Mouse (Mus musculus) forebrain, embryonic 11.5 days (tissue): Measurements from ENCODE around the gene Hdac7. TPM values are rescaled to one million over a fixed set of nuclear protein-coding genes. Genes with fewer than 3 reads are reported as not detected.

Experiments
- ATAC-seq: fragments of 200-750 bp; cut with Nextera tagmentation; replicated peaks from 2 replicates; pipeline ENCODE4 v1.8.0; 2017; ENCODE audit warnings: moderate TSS enrichment; ENCODE audit not compliant: low FRiP score
- DNase-seq: peaks from one replicate; pipeline ENCODE4 v3.0.0-alpha.2; 2017; ENCODE audit warnings: low spot score
- H3K27ac ChIP-seq: fragments of 300-500 bp; sonication (generic); 2 replicates; pipeline ENCODE4 v1.5.1; 2014; ENCODE audit warnings: low read depth, low read length
- H3K27me3 ChIP-seq: fragments of 300-500 bp; sonication (generic); 2 replicates; pipeline ENCODE4 v1.6.1; 2014; ENCODE audit warnings: mild to moderate bottlenecking, low read length, mixed read lengths; ENCODE audit not compliant: control insufficient read depth, insufficient read depth
- H3K36me3 ChIP-seq: fragments of 300-500 bp; sonication (generic); 2 replicates; pipeline ENCODE4 v1.6.1; 2014; ENCODE audit warnings: mild to moderate bottlenecking, low read length, moderate library complexity, mixed read lengths; ENCODE audit not compliant: control insufficient read depth, insufficient read depth
- H3K4me1 ChIP-seq: fragments of 300-500 bp; sonication (generic); replicated peaks from 2 replicates; pipeline ENCODE4 v1.6.1; 2014; ENCODE audit warnings: low read length, mixed read lengths; ENCODE audit not compliant: control insufficient read depth, insufficient read depth
- H3K4me2 ChIP-seq: fragments of 300-500 bp; sonication (generic); 2 replicates; pipeline ENCODE4 v1.6.1; 2014; ENCODE audit warnings: low read depth, mild to moderate bottlenecking, low read length, moderate library complexity, mixed read lengths; ENCODE audit not compliant: severe bottlenecking
- H3K4me3 ChIP-seq: fragments of 300-500 bp; sonication (generic); 2 replicates; pipeline ENCODE4 v1.5.1; 2014; ENCODE audit warnings: low read depth, low read length
- H3K9ac ChIP-seq: fragments of 300-500 bp; sonication (generic); 2 replicates; pipeline ENCODE4 v1.6.1; 2014; ENCODE audit warnings: low read length
- H3K9me3 ChIP-seq: fragments of 300-500 bp; sonication (generic); 2 replicates; pipeline ENCODE4 v1.6.1; 2016; ENCODE audit warnings: low read length, mixed read lengths; ENCODE audit not compliant: control insufficient read depth
- WGBS: fragments of 180-500 bp; shearing (Covaris S2); extraction: QIAGEN DNeasy Blood & Tissue Kit; methylation state at CpG from one replicate; pipeline ENCODE4 v1.1.7; 2014; 5-methylcytosine and 5-hydroxymethylcytosine counted together
- polyA plus RNA-seq: library from polyadenylated mRNA; unstranded; fragments of >200 nt; fragmentation: Nextera tagmentation; extraction: Ambion mirVana; gene quantifications from 2 replicates; pipeline ENCODE4 v1.2.1, GENCODE M21; 2014

Gene Hdac7
- 23.9 and 26.4 TPM in 2 replicates for polyA plus RNA-seq

- no peak within 1 kb of the TSS for H3K27ac ChIP-seq
- no peaks in the 10 kb centered on the region; the same call in 1 of the 2 replicates for H3K4me1 ChIP-seq
- 74% methylated on average over 19 of the region's 19 CpGs for WGBS
- no peaks in the 10 kb centered on the region for H3K27me3 ChIP-seq
- no peak within 1 kb of the TSS for H3K9ac ChIP-seq
- H3K9me3 ChIP-seq, result no peaks in the 10 kb centered on the region
- H3K4me3 ChIP-seq, result no peak within 1 kb of the TSS
- no peaks in the 10 kb centered on the region for H3K36me3 ChIP-seq
- ATAC-seq, result no peak
- DNase-seq, result no peak
- no peak within 1 kb of the TSS for H3K4me2 ChIP-seq
Observed at GRCm38 (mm10) chr15:97844037-97845034, at the start of gene Hdac7. Gene Hdac7 (minus strand): TSS chr15:97844502.

DNA sequence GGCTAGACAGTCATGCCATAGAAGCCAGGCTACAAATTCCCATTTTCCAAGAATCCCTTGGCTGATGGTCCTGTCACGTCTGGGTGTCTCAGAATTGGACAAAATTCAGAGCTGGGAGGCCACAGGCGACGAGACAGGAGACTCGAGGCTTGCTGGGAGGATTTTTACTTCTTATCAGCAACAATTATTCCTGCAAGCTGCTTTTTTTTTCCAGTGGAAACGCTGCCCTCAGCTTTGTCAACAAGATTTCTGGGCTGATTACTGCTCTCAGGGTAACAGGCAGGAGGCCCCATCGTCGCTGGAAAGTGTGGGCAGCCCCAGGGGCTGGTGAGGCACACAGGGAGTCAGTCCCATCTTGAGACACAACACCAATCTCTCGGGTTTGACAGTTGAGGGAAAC, 48.2 kb upstream of the Hdac7 start:
- Histone ChIP-seq H3K36me3 (no peaks in the 10 kb centered on the region), H3K4me1 (no peaks in the 10 kb centered on the region)

GRCm38 (mm10) chr15:97890450-97890849, 46.1 kb upstream of the Hdac7 start:
- Histone ChIP-seq H3K4me2 (no peak overlapping the region), H3K27me3 (no peaks in the 10 kb centered on the region), H3K4me1 (no peaks in the 10 kb centered on the region), H3K27ac (no peak overlapping the region), H3K4me3 (no peak overlapping the region), H3K9ac (no peak overlapping the region), H3K9me3 (no peaks in the 10 kb centered on the region), H3K36me3 (no peaks in the 10 kb centered on the region)
- DNase-seq (no peak), ATAC-seq (no peak)
- WGBS, result 93% methylated on average over 10 of the region's 10 CpGs

More for the DNA sequence above, 48.2 kb upstream of the Hdac7 start:
- H3K9ac ChIP-seq, result no peak overlapping the region
- no peaks in the 10 kb centered on the region for H3K9me3 ChIP-seq
- no peak for ATAC-seq
- H3K27ac ChIP-seq, result no peak overlapping the region
- H3K27me3 ChIP-seq, result no peaks in the 10 kb centered on the region
- no peak overlapping the region for H3K4me3 ChIP-seq
- WGBS, result 75% methylated on average over 8 of the region's 8 CpGs
- no peak for DNase-seq
- H3K4me2 ChIP-seq, result no peak overlapping the region

GRCm38 (mm10) chr15:97890017-97890416, 45.7 kb upstream of the Hdac7 start:
- H3K36me3 ChIP-seq, result no peaks in the 10 kb centered on the region
- no peak for DNase-seq
- H3K4me3 ChIP-seq, result no peak overlapping the region
- H3K9me3 ChIP-seq, result no peaks in the 10 kb centered on the region
- no peak overlapping the region for H3K27ac ChIP-seq
- H3K4me1 ChIP-seq, result no peaks in the 10 kb centered on the region
- 65% methylated on average over 11 of the region's 11 CpGs for WGBS
- no peak overlapping the region for H3K9ac ChIP-seq
- no peaks in the 10 kb centered on the region for H3K27me3 ChIP-seq
- no peak overlapping the region for H3K4me2 ChIP-seq
- no peak for ATAC-seq

- Histone ChIP-seq H3K27me3 (no peaks in the 10 kb centered on the region), H3K4me1 (no peaks in the 10 kb centered on the region), H3K27ac (no peak overlapping the region), H3K36me3 (no peaks in the 10 kb centered on the region), H3K4me3 (no peak overlapping the region), H3K9me3 (no peaks in the 10 kb centered on the region), H3K4me2 (no peak overlapping the region), H3K9ac (no peak overlapping the region)
- 88% methylated on average over 10 of the region's 10 CpGs for WGBS
- ATAC-seq, result no peak
- no peak for DNase-seq
Observed at GRCm38 (mm10) chr15:97887541-97888016, 43.3 kb upstream of the Hdac7 start.

DNA sequence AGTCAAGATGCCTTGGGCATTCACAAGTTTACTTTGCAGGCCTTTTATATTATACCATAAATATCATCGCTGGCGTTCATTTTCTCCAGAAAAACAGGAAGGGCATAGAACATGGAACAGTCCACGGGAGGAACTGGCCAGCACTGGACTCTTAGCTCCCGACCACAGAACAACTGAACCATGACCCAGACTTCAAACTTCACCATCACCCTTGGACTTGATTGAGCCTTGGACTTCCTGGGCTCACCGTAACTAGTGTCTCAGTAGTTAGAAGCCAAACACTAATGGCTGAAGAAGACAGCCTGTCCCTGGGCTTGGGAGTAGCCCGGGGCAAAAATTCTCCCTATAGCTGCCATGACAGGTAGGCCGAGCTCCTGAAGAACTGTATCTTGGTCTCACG, 37.1 kb upstream of the Hdac7 start:
- no peaks in the 10 kb centered on the region for H3K36me3 ChIP-seq
- no peak overlapping the region for H3K27ac ChIP-seq
- no peak for DNase-seq
- H3K9ac ChIP-seq, result no peak overlapping the region
- WGBS, result 92% methylated on average over 8 of the region's 8 CpGs
- H3K9me3 ChIP-seq, result no peaks in the 10 kb centered on the region
- no peak overlapping the region for H3K4me3 ChIP-seq
- H3K4me1 ChIP-seq, result no peaks in the 10 kb centered on the region
- H3K27me3 ChIP-seq, result no peaks in the 10 kb centered on the region
- ATAC-seq, result no peak
- H3K4me2 ChIP-seq, result no peak overlapping the region

GRCm38 (mm10) chr15:97880441-97880840, 36.1 kb upstream of the Hdac7 start:
- H3K9me3 ChIP-seq, result no peaks in the 10 kb centered on the region

DNA sequence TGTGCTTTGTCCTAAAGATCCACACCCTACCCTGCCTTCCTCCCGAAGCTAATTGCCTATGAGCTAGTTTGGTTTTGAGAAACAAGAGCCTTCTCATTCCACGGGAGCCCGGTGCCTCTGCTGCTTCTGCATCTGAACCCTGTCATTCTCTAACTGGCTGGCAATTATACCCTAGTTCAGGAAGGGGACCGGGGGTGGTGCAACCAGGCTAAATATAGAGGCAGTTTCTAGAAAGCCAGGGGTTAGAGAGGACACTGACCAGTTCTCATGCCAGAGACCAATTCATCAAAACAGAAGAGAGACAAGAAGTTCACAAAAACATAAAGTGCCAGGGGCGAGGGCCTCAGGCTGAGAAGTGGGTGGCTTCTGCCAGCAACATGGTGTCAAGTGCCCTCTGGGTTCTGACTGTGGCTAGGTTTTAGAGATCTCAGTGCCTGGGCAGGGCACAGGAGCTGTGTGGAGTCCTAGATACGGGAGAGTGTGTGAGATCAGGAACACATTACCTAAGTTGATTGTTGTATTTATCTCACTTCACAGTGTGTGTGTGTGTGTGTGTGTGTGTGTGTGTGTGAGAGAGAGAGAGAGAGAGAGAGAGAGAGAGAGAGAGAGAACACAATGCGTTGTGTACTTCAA, 34.5 kb upstream of the Hdac7 start:
- Histone ChIP-seq H3K36me3 (no peaks in the 10 kb centered on the region), H3K9ac (no peak overlapping the region), H3K27ac (no peak overlapping the region), H3K4me3 (no peak overlapping the region), H3K4me1 (no peaks in the 10 kb centered on the region), H3K27me3 (no peaks in the 10 kb centered on the region), H3K9me3 (no peaks in the 10 kb centered on the region), H3K4me2 (no peak overlapping the region)
- ATAC-seq (no peak), DNase-seq (no peak)
- 75% methylated on average over 7 of the region's 7 CpGs for WGBS

More at GRCm38 (mm10) chr15:97880441-97880840, 36.1 kb upstream of the Hdac7 start:
- Histone ChIP-seq H3K36me3 (no peaks in the 10 kb centered on the region), H3K4me2 (no peak overlapping the region), H3K27me3 (no peaks in the 10 kb centered on the region), H3K27ac (no peak overlapping the region), H3K4me3 (no peak overlapping the region), H3K4me1 (no peaks in the 10 kb centered on the region), H3K9ac (no peak overlapping the region)
- ATAC-seq (no peak), DNase-seq (no peak)
- 82% methylated on average over 9 of the region's 9 CpGs for WGBS
